Mouse (Mus musculus) ES-E14 (cell line): ENCODE data around the gene Nek6. TPM values are rescaled to one million over a fixed set of nuclear protein-coding genes. Genes with fewer than 3 reads are reported as not detected.

ENCODE experiments used
- DNase-seq: peaks from one replicate; pipeline ENCODE4 v3.0.0-alpha.2; 2013; ENCODE audit warnings: low read depth, low spot score
- H3K27ac ChIP-seq: 2 replicates; pipeline ENCODE4 v1.5.1; 2012; ENCODE audit warnings: low read depth, mild to moderate bottlenecking, low read length, moderate library complexity, mixed read lengths; ENCODE audit not compliant: poor library complexity, insufficient read depth, severe bottlenecking
- H3K36me3 ChIP-seq: 2 replicates; pipeline ENCODE4 v1.6.1; 2012; ENCODE audit warnings: mild to moderate bottlenecking, low read length, moderate library complexity, mixed read lengths; ENCODE audit not compliant: control insufficient read depth, poor library complexity, insufficient read depth, severe bottlenecking
- H3K4me1 ChIP-seq, 2 experiments: fragments of 150-350 bp in 1 of 2; sonication (generic) in 1 of 2; 2 replicates each; pipeline ENCODE4 v1.6.1; 2012; ENCODE audit warnings: low read length in 2 of 2, mild to moderate bottlenecking in 1 of 2, mixed read lengths in 1 of 2; ENCODE audit not compliant: control insufficient read depth in 2 of 2, insufficient read depth in 2 of 2, poor library complexity in 1 of 2
- H3K4me3 ChIP-seq, 2 experiments: fragments of 150-350 bp in 1 of 2; sonication (generic) in 1 of 2; 2 replicates each; pipeline ENCODE4 v1.5.1; 2012; ENCODE audit warnings: low read length in 2 of 2, low read depth in 1 of 2, mild to moderate bottlenecking in 1 of 2, mixed read lengths in 1 of 2; ENCODE audit not compliant: insufficient read depth in 1 of 2, poor library complexity in 1 of 2, severe bottlenecking in 1 of 2
- H3K9ac ChIP-seq: 2 replicates; pipeline ENCODE4 v1.6.1; 2012; ENCODE audit warnings: low read depth, mild to moderate bottlenecking, low read length, mixed read lengths; ENCODE audit not compliant: poor library complexity, insufficient read depth, severe bottlenecking
- H3K9me3 ChIP-seq: fragments of 150-350 bp; sonication (generic); 2 replicates; pipeline ENCODE4 v1.6.1; 2012; ENCODE audit warnings: low read depth, mild to moderate bottlenecking, low read length; ENCODE audit not compliant: control insufficient read depth, insufficient read depth
- CHD2 ChIP-seq: IDR thresholded peaks from 2 replicates; pipeline ENCODE4 v1.6.1; 2014; ENCODE audit warnings: mild to moderate bottlenecking, low read depth, low read length, inconsistent platforms
- HCFC1 ChIP-seq: IDR thresholded peaks from 2 replicates; pipeline ENCODE4 v1.6.1; 2012; ENCODE audit warnings: low read length, inconsistent platforms, borderline replicate concordance; ENCODE audit not compliant: insufficient read depth
- MAFK ChIP-seq: IDR thresholded peaks from 2 replicates; pipeline ENCODE4 v1.6.1; 2014; ENCODE audit warnings: mild to moderate bottlenecking, low read depth, low read length, inconsistent platforms; ENCODE audit not compliant: insufficient read depth
- ZC3H11A ChIP-seq: IDR thresholded peaks from 2 replicates; pipeline ENCODE4 v1.6.1; 2012; ENCODE audit warnings: low read depth, mild to moderate bottlenecking, inconsistent platforms, low read length, borderline replicate concordance
- ZNF384 ChIP-seq: IDR thresholded peaks from 2 replicates; pipeline ENCODE4 v1.6.1; 2012; ENCODE audit warnings: low read depth, low read length, inconsistent platforms
- in situ Hi-C, 2 experiments: fragments of 600-800 bp; cut with MboI; formaldehyde crosslinking; loops; one replicate each; pipeline ENCODE4 v1.15.1; 2025; ENCODE audit warnings: low sequenced_read_pairs in 2 of 2, inconsistent platforms in 1 of 2; ENCODE audit not compliant: unreplicated experiment in 2 of 2
- total RNA-seq: library from RNA; depleted of rRNA; stranded (reverse); fragments of 300-350 nt; gene quantifications from 2 replicates; pipeline ENCODE4 v1.2.3, GENCODE M21; 2012

Nek6 gene
- total RNA-seq, 1 experiment, result 16.9 TPM

DNA sequence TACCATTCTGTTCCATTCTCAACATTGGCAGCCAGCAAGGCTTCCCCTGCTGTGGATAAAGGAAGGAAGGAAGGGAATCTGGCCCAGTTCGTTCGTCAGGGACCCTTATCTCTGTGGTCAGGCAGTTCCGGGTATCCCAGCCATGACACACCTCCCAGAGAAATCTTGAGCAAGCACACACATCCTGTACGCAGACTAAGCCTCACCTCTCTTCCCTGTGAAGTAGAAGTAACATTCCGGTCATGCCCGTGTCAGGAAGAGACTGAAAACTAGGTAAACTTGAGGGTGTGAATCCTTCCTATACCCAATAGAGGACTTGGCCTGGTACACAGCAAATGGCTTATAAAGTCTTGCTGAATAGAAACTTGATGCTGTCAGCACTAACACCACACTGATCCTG lies 21.9 kb downstream of the Nek6 start:
- in situ Hi-C loops, result no loop called here

DNA sequence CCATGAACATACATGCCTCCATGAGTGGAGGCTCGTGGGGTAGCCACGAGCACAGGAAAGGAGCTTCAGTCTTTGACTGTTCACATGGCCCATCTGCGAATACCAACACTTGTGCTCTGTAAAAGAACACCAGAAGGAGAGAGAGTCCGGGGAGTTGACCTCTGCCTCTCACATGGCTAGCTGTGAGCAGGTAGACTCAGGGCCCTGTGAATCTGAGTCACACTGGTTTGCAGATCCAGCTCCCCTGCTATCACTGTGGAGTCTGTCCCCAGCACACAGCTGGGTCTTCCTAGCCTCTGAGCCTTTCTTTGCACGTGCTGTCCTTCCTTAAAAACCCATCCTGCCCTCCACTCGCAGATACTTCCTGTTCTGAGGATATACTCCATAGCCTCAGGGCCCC lies 22.3 kb downstream of the Nek6 start:
- no peak overlapping the region for H3K4me3 ChIP-seq
- in situ Hi-C loops, result no loop called here
- no peaks in the 10 kb centered on the region for H3K9me3 ChIP-seq
- peaks cover 9 to 27% of the 10 kb centered on the region in 2 experiments; a peak in 3 of 4 replicates for H3K4me1 ChIP-seq
- DNase-seq, result no peak
- no peak for TF ChIP-seq ZC3H11A
- TF ChIP-seq ZNF384, result no peak
- TF ChIP-seq MAFK, result no peak
- no peak for TF ChIP-seq CHD2
- TF ChIP-seq HCFC1, result no peak
- H3K9ac ChIP-seq, result no peak overlapping the region
- H3K27ac ChIP-seq, result no peak overlapping the region
- no peaks in the 10 kb centered on the region for H3K36me3 ChIP-seq

More for the DNA sequence above, 21.9 kb downstream of the Nek6 start:
- H3K9me3 ChIP-seq, result no peaks in the 10 kb centered on the region
- no peak for DNase-seq
- H3K36me3 ChIP-seq, result no peaks in the 10 kb centered on the region
- no peak overlapping the region for H3K9ac ChIP-seq
- TF ChIP-seq ZC3H11A (no peak), ZNF384 (no peak), CHD2 (no peak)
- H3K4me1 ChIP-seq, result peaks cover 9 to 27% of the 10 kb centered on the region in 2 experiments; a peak in 3 of 4 replicates
- H3K27ac ChIP-seq, result no peak overlapping the region
- no peak overlapping the region for H3K4me3 ChIP-seq

DNA sequence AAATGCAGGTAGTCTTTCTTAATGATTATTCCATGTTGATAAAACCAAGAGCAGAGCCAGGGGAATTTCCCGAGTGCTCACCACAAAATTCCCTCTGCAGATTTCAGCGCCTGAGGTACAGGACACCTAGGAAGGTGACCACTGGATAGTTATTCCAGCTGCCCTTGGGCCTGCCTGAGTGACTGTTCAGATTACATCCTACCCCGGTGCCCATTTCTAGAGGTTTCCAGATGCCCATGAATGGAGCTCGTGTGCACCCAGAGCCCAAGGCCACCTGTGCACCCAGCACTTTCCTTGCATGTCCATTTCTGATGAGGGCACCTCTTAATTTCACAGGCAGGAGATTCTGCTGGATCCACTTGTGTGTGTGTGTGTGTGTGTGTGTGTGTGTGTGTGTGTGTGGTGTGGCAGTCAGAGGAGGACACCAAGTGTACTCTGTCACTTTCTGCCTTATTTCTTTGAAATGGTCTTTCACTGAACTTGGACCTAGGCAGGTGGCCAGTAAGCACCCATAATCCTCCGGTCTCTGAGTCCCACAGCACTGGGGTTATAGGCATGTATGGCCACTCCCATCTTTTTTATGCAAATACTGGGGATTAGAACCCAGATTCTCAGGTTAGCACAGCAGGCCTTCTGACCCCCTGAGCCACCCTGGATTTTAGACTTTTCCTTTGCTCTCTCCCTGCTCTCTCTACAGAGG lies 22.9 kb downstream of the Nek6 start:
- in situ Hi-C loops, result no loop called here
- Histone ChIP-seq H3K27ac (no peak overlapping the region), H3K9ac (no peak overlapping the region)

DNA sequence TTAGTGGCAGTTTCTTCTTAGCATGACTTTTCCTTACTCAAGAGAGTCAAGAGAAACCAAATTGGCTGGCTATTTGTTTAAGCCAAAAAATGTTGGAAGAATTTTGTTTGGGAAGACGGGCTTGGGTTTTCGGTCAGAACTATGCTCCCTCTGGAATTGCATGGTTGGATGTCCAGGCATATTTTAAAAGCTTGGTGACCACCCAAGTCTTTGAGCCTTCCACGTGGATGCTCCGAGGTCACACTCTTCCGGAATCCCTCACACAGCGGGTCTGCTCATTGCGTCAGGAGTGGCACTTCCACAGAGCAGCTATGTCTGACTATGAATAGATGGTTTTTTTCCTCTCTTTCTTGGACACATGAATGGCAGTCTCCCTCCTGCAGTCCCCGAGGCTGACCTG lies 23.6 kb downstream of the Nek6 start:
- Histone ChIP-seq H3K27ac (no peak overlapping the region), H3K9me3 (no peaks in the 10 kb centered on the region), H3K36me3 (no peaks in the 10 kb centered on the region), H3K4me1 (peaks cover 8 to 24% of the 10 kb centered on the region in 2 experiments; a peak in 3 of 4 replicates), H3K4me3 (no peak overlapping the region), H3K9ac (no peak overlapping the region)
- in situ Hi-C loops, result no loop called here
- no peak for DNase-seq
- TF ChIP-seq ZNF384, result no peak
- no peak for TF ChIP-seq ZC3H11A
- TF ChIP-seq CHD2, result no peak
- no peak for TF ChIP-seq HCFC1
- TF ChIP-seq MAFK, result no peak

More for the DNA sequence above, 22.9 kb downstream of the Nek6 start:
- H3K4me3 ChIP-seq, result no peak overlapping the region
- TF ChIP-seq CHD2, result no peak
- TF ChIP-seq ZC3H11A, result no peak
- TF ChIP-seq ZNF384, result no peak
- no peak for TF ChIP-seq MAFK
- no peak for TF ChIP-seq HCFC1
- H3K36me3 ChIP-seq, result no peaks in the 10 kb centered on the region
- no peak for DNase-seq
- H3K9me3 ChIP-seq, result no peaks in the 10 kb centered on the region
- peaks cover 9 to 27% of the 10 kb centered on the region in 2 experiments; a peak in 3 of 4 replicates for H3K4me1 ChIP-seq
